Mouse (Mus musculus) CH12.LX (cell line): ENCODE results near the gene Lgals2. TPM values are rescaled to one million over a fixed set of nuclear protein-coding genes. Genes with fewer than 3 reads are reported as not detected.

Source experiments
- DNase-seq: peaks from one replicate; pipeline ENCODE4 v3.0.0-alpha.2; 2013; ENCODE audit errors: extremely low read depth
- H3K27ac ChIP-seq: 2 replicates; pipeline ENCODE4 v1.5.1; 2012; ENCODE audit warnings: low read depth, mild to moderate bottlenecking, control low read depth, moderate library complexity; ENCODE audit not compliant: insufficient read depth
- H3K27me3 ChIP-seq: replicated peaks from 2 replicates; pipeline ENCODE3; 2012; ENCODE audit warnings: inconsistent platforms
- H3K36me3 ChIP-seq, 2 experiments: replicated peaks in 1 of 2; 2 replicates each; pipeline versions ENCODE3 to v1.6.1; 2012; ENCODE audit warnings: inconsistent platforms in 1 of 2, low read length in 1 of 2, mild to moderate bottlenecking in 1 of 2, mixed read lengths in 1 of 2, moderate library complexity in 1 of 2; ENCODE audit not compliant: control insufficient read depth in 1 of 2, insufficient read depth in 1 of 2
- H3K4me1 ChIP-seq, 2 experiments: 2 replicates each; pipeline ENCODE4 v1.6.1; 2012; ENCODE audit warnings: inconsistent platforms in 1 of 2, moderate library complexity in 1 of 2; ENCODE audit not compliant: insufficient read depth in 2 of 2, control insufficient read depth in 1 of 2
- H3K4me2 ChIP-seq: 2 replicates; pipeline ENCODE4 v1.6.1; 2012; ENCODE audit warnings: low read depth, mild to moderate bottlenecking, control low read depth; ENCODE audit not compliant: poor library complexity, insufficient read depth, severe bottlenecking
- H3K4me3 ChIP-seq, 3 experiments: fragments of 150-350 bp in 1 of 3; sonication (generic) in 1 of 3; replicated peaks in 1 of 3; 2 replicates each; pipeline versions ENCODE3 to v1.5.1; 2011 to 2012; ENCODE audit warnings: low read depth in 2 of 3, low read length in 2 of 3, mild to moderate bottlenecking in 2 of 3, moderate library complexity in 2 of 3, control low read depth in 1 of 3, improper control_type of control experiment in 1 of 3, inconsistent platforms in 1 of 3, mixed read lengths in 1 of 3; ENCODE audit not compliant: poor library complexity in 1 of 3
- H3K79me2 ChIP-seq: replicated peaks from 2 replicates; pipeline ENCODE4 v1.6.1; 2012; ENCODE audit warnings: mild to moderate bottlenecking, moderate library complexity; ENCODE audit not compliant: control insufficient read depth, poor library complexity, insufficient read depth, severe bottlenecking; ENCODE audit errors: extremely low read depth
- H3K9ac ChIP-seq: 2 replicates; pipeline ENCODE4 v1.6.1; 2012; ENCODE audit warnings: low read depth, mild to moderate bottlenecking, control low read depth, moderate library complexity; ENCODE audit not compliant: insufficient read depth
- H3K9me3 ChIP-seq: replicated peaks from 2 replicates; pipeline ENCODE3; 2012; ENCODE audit warnings: low read length, inconsistent platforms, mixed read lengths
- BHLHE40 ChIP-seq: IDR thresholded peaks from 2 replicates; pipeline ENCODE4 v1.6.1; 2011; ENCODE audit warnings: mild to moderate bottlenecking, low read depth, low read length, improper control_type of control experiment
- CHD2 ChIP-seq: IDR thresholded peaks from 2 replicates; pipeline ENCODE4 v1.6.1; 2011; ENCODE audit warnings: low read length, improper control_type of control experiment
- CTCF ChIP-seq, 2 experiments: IDR thresholded peaks in 1 of 2; conservative IDR thresholded peaks in 1 of 2; 2 replicates each; pipeline ENCODE4 v1.5.1; 2011 to 2012; ENCODE audit warnings: low read depth in 2 of 2, low read length in 2 of 2, improper control_type of control experiment in 1 of 2, inconsistent platforms in 1 of 2, mild to moderate bottlenecking in 1 of 2, moderate library complexity in 1 of 2
- E2F4 ChIP-seq: IDR thresholded peaks from 2 replicates; pipeline ENCODE4 v1.6.1; 2011; ENCODE audit warnings: low read depth, low read length, improper control_type of control experiment; ENCODE audit not compliant: insufficient replicate concordance
- EP300 ChIP-seq: IDR thresholded peaks from 2 replicates; pipeline ENCODE4 v1.6.1; 2011; ENCODE audit warnings: low read length, improper control_type of control experiment
- HCFC1 ChIP-seq: IDR thresholded peaks from 2 replicates; pipeline ENCODE4 v1.6.1; 2012; ENCODE audit warnings: low read depth, mild to moderate bottlenecking, inconsistent platforms, low read length, improper control_type of control experiment
- KAT2A ChIP-seq: IDR thresholded peaks from 2 replicates; pipeline ENCODE4 v1.6.1; 2012; ENCODE audit warnings: low read length, improper control_type of control experiment, inconsistent platforms; ENCODE audit not compliant: insufficient replicate concordance
- MAFK ChIP-seq: IDR thresholded peaks from 2 replicates; pipeline ENCODE4 v1.6.1; 2011; ENCODE audit warnings: low read length, improper control_type of control experiment; ENCODE audit not compliant: insufficient replicate concordance
- MEF2A ChIP-seq: IDR thresholded peaks from 2 replicates; pipeline ENCODE4 v1.6.1; 2014; ENCODE audit warnings: low read depth, mild to moderate bottlenecking, inconsistent platforms, low read length, improper control_type of control experiment, borderline replicate concordance
- MXI1 ChIP-seq: IDR thresholded peaks from 2 replicates; pipeline ENCODE4 v1.6.1; 2011; ENCODE audit warnings: mild to moderate bottlenecking, low read depth, low read length, improper control_type of control experiment
- MYC ChIP-seq: IDR thresholded peaks from 2 replicates; pipeline ENCODE4 v1.6.1; 2011; ENCODE audit warnings: low read depth, mild to moderate bottlenecking, improper control_type of control experiment, low read length
- NELFE ChIP-seq: IDR thresholded peaks from 2 replicates; pipeline ENCODE4 v1.6.1; 2011; ENCODE audit warnings: low read depth, low read length, improper control_type of control experiment
- NRF1 ChIP-seq: IDR thresholded peaks from 2 replicates; pipeline ENCODE4 v1.6.1; 2014; ENCODE audit warnings: low read depth, mild to moderate bottlenecking, inconsistent platforms, low read length, improper control_type of control experiment, moderate library complexity
- PAX5 ChIP-seq: IDR thresholded peaks from 2 replicates; pipeline ENCODE4 v1.6.1; 2012; ENCODE audit warnings: low read length, inconsistent platforms, mixed read lengths
- POLR2A ChIP-seq: IDR thresholded peaks from 2 replicates; pipeline ENCODE4 v1.6.1; 2011; ENCODE audit warnings: low read depth, mild to moderate bottlenecking, improper control_type of control experiment, low read length
- RAD21 ChIP-seq: IDR thresholded peaks from 2 replicates; pipeline ENCODE4 v1.6.1; 2011; ENCODE audit warnings: low read depth, mild to moderate bottlenecking, low read length, improper control_type of control experiment, moderate library complexity
- RCOR1 ChIP-seq: conservative IDR thresholded peaks from 2 replicates; pipeline ENCODE4 v1.6.1; 2012; ENCODE audit warnings: low read depth, mild to moderate bottlenecking, inconsistent platforms, low read length, improper control_type of control experiment
- SIN3A ChIP-seq: IDR thresholded peaks from 2 replicates; pipeline ENCODE4 v1.6.1; 2012; ENCODE audit warnings: low read length, improper control_type of control experiment, inconsistent platforms
- SMC3 ChIP-seq: IDR thresholded peaks from 2 replicates; pipeline ENCODE4 v1.6.1; 2011; ENCODE audit warnings: low read depth, low read length, improper control_type of control experiment
- UBTF ChIP-seq: IDR thresholded peaks from 2 replicates; pipeline ENCODE4 v1.6.1; 2012; ENCODE audit warnings: low read depth, mild to moderate bottlenecking, inconsistent platforms, low read length, improper control_type of control experiment, moderate library complexity
- ZC3H11A ChIP-seq: IDR thresholded peaks from 2 replicates; pipeline ENCODE4 v1.6.1; 2012; ENCODE audit warnings: low read depth, mild to moderate bottlenecking, inconsistent platforms, low read length, improper control_type of control experiment
- ZKSCAN1 ChIP-seq: IDR thresholded peaks from 2 replicates; pipeline ENCODE4 v1.6.1; 2012; ENCODE audit warnings: low read depth, inconsistent platforms, low read length, improper control_type of control experiment, borderline replicate concordance
- ZMIZ1 ChIP-seq: IDR thresholded peaks from 2 replicates; pipeline ENCODE4 v1.6.1; 2012; ENCODE audit warnings: low read depth, mild to moderate bottlenecking, inconsistent platforms, low read length, improper control_type of control experiment
- dilution Hi-C: fragments of 300-500 bp; cut with MboI; formaldehyde crosslinking; loops from 2 replicates; pipeline ENCODE4 v1.14.3; 2020; ENCODE audit warnings: low sequenced_read_pairs; ENCODE audit not compliant: extremely low pct_unique_long_range_greater_than_20kb, extremely low pct_ligation_motif_present
- in situ Hi-C: fragments of 300-500 bp; cut with MboI; formaldehyde crosslinking; loops from 3 replicates; pipeline ENCODE4 v1.14.3; 2019; ENCODE audit warnings: low sequenced_read_pairs, low pct_ligation_motif_present, low pct_unique_long_range_greater_than_20kb, mixed read lengths
- polyA plus RNA-seq: library from polyadenylated mRNA; unstranded; fragments of >175 nt; gene quantifications from 2 replicates; pipeline ENCODE4 v1.2.1, GENCODE M21; 2012; ENCODE audit warnings: low read depth; ENCODE audit not compliant: insufficient read length
- total RNA-seq, 2 experiments: library from RNA; depleted of rRNA; stranded (reverse); fragments of 300-350 nt in 1 of 2; fragments of >200 nt in 1 of 2; gene quantifications; 2 replicates each; pipeline ENCODE4 v1.2.3; 2012 to 2014

Gene Lgals2
- total and polyA plus RNA-seq, 3 experiments, result not detected

- Histone ChIP-seq H3K27ac (no peak overlapping the region), H3K9ac (no peak overlapping the region), H3K4me3 (no peak overlapping the region), H3K27me3 (peaks cover 86% of the 10 kb centered on the region), H3K9me3 (no peaks in the 10 kb centered on the region), H3K36me3 (no peaks in the 10 kb centered on the region), H3K4me1 (no peaks in the 10 kb centered on the region; a peak in 1 of 4 replicates), H3K79me2 (no peaks in the 10 kb centered on the region), H3K4me2 (no peak overlapping the region)
- no peak for DNase-seq
- in situ Hi-C loops (no loop called here), dilution Hi-C loops (no loop called here)
- TF ChIP-seq RCOR1, result no peak
- no peak for TF ChIP-seq BHLHE40
- no peak for TF ChIP-seq CTCF (conservative IDR thresholded peaks at IDR 0.05 in 1 of 2, IDR thresholded peaks at IDR 0.05 in 1 of 2; ENCODE audit: low read depth in 2 of 2, low read length in 2 of 2)
- no peak for TF ChIP-seq ZKSCAN1
- TF ChIP-seq HCFC1, result no peak
- no peak for TF ChIP-seq MXI1
- TF ChIP-seq MAFK, result no peak
- TF ChIP-seq E2F4, result no peak
- no peak for TF ChIP-seq KAT2A
- TF ChIP-seq EP300, result no peak
- no peak for TF ChIP-seq MYC
- no peak for TF ChIP-seq ZC3H11A
- no peak for TF ChIP-seq CHD2
- no peak for TF ChIP-seq MEF2A
- TF ChIP-seq SIN3A, result no peak
- no peak for TF ChIP-seq UBTF
- TF ChIP-seq ZMIZ1, result no peak
- no peak for TF ChIP-seq NELFE
- no peak for TF ChIP-seq PAX5
- TF ChIP-seq POLR2A, result no peak
Measured at GRCm38 (mm10) chr15:78857009-78857408, 1.7 kb upstream of the Lgals2 start.

GRCm38 (mm10) chr15:78851505-78852153 is 3.7 kb downstream of the Lgals2 start:
- no peaks in the 10 kb centered on the region for H3K9me3 ChIP-seq
- H3K27ac ChIP-seq, result no peak overlapping the region
- H3K36me3 ChIP-seq, result no peaks in the 10 kb centered on the region
- no peaks in the 10 kb centered on the region for H3K79me2 ChIP-seq
- in situ Hi-C loops (no loop called here), dilution Hi-C loops (no loop called here)
- H3K27me3 ChIP-seq, result peaks cover 89% of the 10 kb centered on the region
- TF ChIP-seq BHLHE40 (peak; percentile 68), SMC3 (peak; percentile 64), CTCF (conservative IDR thresholded peaks at IDR 0.05 in 1 of 2, IDR thresholded peaks at IDR 0.05 in 1 of 2; ENCODE audit: low read depth in 2 of 2, low read length in 2 of 2) (peak; percentile 63 to 88), RAD21 (peak; percentile 65), MYC (0 out of 2 replicates have a peak, but pooled peaks have one; percentile 34), NRF1 (no peak)
- peaks cover 0 to 9% of the 10 kb centered on the region in 2 experiments; a peak in 2 of 4 replicates for H3K4me1 ChIP-seq
- no peak overlapping the region for H3K4me3 ChIP-seq
- no peak overlapping the region for H3K9ac ChIP-seq
- H3K4me2 ChIP-seq, result no peak overlapping the region
- DNase-seq, result peak; percentile 91
